Mouse (Mus musculus) liver, postnatal 0 days (tissue): Measurements from ENCODE around the gene Ino80b.

Experiments
- CTCF ChIP-seq: sonication (generic); IDR thresholded peaks from 2 replicates; pipeline ENCODE4 v1.5.1; 2016; ENCODE audit warnings: antibody characterized with exemption, low read depth
- EP300 ChIP-seq: IDR thresholded peaks from 2 replicates; pipeline ENCODE4 v1.6.1; 2016; ENCODE audit warnings: antibody characterized with exemption, low read depth, mild to moderate bottlenecking

DNA sequence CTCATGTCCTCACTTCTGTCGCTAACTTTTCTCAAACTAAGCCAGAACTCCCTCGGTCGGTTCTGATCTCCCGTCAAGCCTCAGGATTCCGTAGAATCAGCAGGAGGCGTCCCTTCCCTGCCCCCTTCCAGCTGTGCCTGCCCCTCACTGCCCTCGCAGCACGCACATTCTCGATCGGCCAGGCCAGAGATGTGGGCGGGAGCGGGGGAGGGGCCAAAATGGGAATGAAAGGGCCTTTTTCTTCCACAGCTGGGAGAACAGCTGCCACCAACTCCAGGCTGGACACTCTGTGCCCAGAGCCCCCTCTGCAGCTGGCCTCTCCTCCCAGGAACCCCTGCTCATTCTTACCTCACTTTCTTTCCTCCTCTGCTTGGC is 12.3 kb upstream of the Ino80b start:
- TF ChIP-seq CTCF: no peak
- TF ChIP-seq EP300: no peak
